Mouse (Mus musculus) layer of hippocampus, postnatal 36 days (tissue): ENCODE data around the gene Egfr. TPM values are rescaled to one million over a fixed set of nuclear protein-coding genes. Genes with fewer than 3 reads are reported as not detected.

Experiments used
- DNase-seq, 2 experiments: peaks; one replicate each; pipeline ENCODE4 v3.0.0; 2022
- total RNA-seq, 2 experiments: library from RNA; stranded (reverse); gene quantifications; 2 replicates each; pipeline ENCODE4 v1.2.3; 2021

Egfr gene
- total RNA-seq, 2 experiments from 2014 or later: 11.2 to 13.9 TPM

DNA sequence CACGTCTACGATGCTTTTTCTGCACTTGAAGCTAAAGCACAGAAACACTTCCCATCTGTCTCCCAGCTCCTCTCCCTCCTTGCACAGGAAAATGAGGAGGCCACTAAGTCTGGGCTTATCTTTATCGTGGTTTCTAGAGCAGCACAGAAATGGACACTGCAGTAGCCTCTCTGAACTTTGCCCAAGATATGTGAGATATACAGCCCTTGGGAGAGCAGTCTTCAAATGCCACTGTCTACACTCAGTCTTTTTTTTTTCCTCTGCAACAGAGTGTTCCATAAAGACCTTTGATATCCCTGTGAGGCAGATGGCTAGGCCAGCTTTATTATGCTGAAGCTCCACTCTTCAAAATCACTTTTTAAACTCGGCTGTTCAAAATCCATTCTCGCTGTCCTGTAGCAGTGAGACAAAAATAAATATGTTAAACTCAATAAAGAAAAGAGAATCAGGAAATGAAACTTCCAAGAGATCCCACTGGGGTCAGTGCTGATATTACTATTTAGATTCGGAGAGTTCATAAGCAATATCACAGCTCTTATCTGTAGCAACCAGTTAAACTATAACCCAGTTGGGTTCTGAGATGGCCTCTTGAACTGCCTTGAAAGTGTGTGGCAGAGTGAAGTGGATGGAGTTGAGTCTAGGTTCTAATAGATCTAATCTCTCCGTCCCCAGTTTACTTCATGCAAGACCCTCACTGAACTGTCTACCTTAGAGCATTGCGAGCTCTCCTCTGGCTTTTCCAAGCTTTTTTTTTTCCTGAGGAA lies 148.8 kb downstream of the Egfr start:
- DNase-seq: no peak

- DNase-seq: peak; percentile 15 to 18
These were observed 152.5 kb downstream of the Egfr start for GRCm38 (mm10) chr11:16904302-16905011.

DNA sequence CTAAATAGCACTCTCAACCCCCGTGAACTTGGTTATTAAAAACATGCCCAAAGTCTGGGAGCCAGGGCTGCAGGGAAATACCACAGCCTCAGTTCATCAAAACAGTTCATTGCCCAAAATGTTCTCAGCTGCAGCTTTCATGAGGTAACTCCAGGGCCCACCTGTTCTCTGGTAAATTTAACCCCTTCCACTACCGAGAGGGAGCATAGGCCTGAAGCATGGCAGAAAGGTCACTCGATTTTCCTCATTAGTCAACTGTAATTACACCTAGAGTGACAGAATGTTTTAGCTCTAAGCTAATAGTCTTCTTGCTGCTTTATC lies 153.0 kb downstream of the Egfr start:
- DNase-seq: no peak

- no peak for DNase-seq
These were observed 154.5 kb downstream of the Egfr start for GRCm38 (mm10) chr11:16906530-16906929.

DNA sequence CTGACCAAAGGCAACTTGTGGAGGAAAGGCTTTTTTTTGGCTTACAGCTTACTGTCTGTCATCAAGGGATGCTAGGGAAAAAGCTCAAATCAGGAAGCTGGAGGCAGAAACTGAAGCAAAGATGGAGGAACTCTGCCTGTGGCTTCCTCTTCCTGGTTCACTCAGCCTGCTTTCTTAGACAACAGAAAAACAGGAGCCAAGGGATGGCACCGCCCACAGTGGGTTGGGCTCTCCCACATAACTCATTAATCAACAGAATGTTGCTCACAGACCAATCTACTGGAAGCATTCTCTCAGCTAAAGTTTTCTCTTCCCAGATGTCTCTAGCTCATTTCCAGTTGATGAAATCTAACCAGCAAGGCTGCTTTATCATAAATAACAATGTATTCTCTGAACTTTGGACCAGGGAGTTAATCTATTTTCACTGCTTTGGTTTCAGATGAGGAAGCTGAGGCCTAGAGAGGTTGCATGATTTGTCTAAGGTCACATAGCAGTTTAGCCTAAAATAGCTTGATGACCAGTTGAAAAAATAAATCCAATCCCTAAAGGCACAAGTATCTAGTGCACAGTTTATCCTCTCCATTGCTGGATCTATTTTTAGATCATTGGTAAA lies 155.6 kb downstream of the Egfr start:
- no peak for DNase-seq

GRCm38 (mm10) chr11:16914756-16915155 lies 162.8 kb downstream of the Egfr start:
- DNase-seq: no peak

DNA sequence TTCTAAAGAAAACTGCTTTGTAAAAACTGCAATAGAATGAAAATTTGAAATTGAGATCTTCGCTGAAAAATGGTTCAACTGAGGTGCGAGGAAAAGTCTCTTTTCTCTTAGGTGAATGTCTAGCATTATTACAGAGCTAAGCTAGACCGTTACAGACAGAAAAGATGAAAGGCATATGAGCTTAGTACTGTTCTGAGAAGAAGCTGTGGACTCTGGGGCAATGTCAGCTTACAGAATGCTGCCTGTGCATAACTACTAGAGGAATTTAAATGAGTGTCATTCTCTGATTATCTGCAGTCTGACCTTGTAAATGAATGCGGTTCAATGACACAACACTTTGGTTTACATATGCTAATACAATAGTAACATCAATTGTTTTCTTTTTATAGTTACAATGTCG lies 163.8 kb downstream of the Egfr start:
- DNase-seq: no peak

DNA sequence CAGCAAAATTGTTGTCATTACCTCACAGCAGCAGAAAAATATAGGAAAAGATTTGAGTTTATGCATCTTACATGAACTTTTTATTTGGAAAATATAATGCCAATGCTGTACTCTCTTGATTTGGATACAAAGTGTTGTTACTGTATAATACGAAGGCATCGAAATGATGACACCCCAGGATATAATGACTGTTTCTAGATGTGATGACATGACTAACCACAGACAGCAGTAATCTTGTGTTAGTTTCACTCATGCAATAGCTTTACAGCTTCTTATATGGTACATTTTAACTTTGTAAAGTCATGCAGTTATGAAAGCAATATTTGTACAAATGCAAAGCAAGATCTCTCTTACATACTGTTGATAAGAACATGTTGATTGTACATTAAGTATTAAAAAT lies 165.5 kb downstream of the Egfr start:
- no peak for DNase-seq

GRCm38 (mm10) chr11:16932159-16932558 lies 180.2 kb downstream of the Egfr start:
- DNase-seq: no peak

DNA sequence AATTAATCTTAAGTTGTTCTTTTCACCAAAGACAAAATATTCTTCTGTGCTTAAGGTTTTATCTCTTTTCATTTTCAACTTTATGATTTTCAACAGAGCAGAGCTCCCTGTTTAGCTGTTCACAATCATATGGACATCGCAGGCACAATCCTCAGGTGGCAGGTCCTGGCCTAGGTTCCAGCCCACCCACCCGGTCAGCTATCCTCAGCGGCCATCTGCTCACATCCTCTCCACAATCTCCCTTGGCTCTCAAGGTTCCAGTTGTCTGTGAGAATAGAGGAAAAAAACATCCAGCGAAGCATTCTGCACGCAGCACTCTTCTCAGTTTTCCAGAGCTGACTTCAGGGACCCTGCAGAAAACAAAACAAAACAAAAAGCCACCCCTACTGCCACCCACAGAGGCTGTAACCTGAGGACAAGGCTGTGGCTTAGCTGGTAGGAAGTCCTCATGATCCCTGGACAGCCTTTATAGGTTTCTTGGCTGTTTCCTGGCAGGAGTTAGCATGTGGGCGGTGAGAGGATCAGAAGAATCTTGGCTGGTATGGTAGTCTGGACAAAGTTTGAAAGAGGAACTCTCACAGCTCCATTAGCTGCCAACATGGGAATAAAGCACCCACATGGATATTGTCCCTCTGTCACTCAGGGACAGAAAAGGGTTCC lies 183.7 kb downstream of the Egfr start:
- no peak for DNase-seq

- DNase-seq: peak; percentile 10 to 15
These were observed 189.2 kb downstream of the Egfr start for GRCm38 (mm10) chr11:16941103-16941793.

- no peak for DNase-seq
These were observed 190.0 kb downstream of the Egfr start for GRCm38 (mm10) chr11:16941973-16942452.

DNA sequence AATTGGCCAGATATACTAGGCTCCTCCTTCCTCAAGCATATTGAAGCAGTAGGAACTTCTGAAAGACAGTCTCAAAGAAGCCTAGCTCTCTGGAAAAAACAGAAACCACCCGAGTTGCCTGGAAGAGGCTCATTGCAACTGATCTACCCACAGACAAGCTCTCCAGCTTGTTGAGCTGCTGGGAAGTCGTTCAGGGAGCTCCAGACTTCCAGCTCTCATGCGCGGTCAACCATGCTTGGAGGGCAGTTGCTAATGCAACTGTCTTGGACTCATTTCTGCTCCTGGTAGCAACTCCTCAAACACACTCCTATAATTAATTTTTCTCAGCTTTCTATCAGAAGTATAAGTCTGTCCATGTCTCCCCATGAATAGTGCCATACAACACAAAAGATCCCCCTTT lies 191.0 kb downstream of the Egfr start:
- DNase-seq: no peak

DNA sequence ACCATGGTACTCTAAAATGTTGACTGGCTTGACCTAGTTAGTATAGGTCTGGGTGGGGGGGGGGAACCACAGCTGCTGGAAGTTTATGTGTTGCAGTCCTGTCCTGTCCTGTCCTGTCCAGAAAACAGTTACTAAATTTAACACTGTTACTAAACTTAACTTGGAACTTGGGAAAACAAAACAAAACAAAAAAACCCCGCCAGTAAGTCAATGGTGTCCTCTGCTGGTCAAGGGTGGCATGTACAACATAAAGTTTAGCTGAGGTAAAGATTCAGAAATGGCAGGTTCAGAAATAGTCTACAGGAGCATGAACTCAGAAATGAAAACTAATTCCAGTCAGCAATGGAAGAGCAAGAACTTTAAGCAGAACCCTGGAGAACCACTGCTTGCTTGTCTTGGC lies 196.8 kb downstream of the Egfr start:
- no peak for DNase-seq

DNA sequence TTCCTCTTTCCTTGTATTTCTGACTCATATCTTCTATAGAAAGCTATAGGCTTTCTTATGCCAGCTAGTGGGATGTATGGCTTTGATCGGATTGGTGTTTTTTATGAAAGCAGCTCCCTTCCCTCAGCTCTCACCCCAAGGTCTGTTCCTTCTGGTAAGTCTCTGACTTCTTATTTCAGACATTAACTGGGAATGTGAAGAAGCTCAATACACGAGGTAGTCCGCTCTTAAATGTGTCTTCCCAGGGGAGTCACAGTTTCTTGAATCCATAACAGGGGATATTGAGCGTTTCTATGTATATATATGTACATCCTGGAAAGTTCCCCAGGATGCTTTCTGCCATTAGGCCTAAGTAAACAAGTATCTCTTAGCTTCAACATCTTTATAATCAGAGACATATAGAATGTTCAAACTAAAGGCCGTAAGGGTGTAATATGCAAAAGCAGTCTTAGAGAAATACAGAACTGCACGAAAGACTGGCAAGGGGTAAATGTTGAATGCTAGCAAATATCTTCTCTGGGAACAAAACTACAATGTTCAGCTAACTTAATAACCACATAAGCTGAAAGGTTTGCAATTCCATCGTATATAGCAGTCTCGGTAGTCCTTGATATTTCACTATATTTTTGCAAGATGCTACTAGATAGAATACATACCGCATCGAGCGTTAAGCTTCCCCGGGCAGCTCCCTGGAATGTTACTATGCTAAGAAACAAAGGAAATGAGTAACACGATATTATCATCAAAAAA lies 198.4 kb downstream of the Egfr start:
- no peak for DNase-seq

DNA sequence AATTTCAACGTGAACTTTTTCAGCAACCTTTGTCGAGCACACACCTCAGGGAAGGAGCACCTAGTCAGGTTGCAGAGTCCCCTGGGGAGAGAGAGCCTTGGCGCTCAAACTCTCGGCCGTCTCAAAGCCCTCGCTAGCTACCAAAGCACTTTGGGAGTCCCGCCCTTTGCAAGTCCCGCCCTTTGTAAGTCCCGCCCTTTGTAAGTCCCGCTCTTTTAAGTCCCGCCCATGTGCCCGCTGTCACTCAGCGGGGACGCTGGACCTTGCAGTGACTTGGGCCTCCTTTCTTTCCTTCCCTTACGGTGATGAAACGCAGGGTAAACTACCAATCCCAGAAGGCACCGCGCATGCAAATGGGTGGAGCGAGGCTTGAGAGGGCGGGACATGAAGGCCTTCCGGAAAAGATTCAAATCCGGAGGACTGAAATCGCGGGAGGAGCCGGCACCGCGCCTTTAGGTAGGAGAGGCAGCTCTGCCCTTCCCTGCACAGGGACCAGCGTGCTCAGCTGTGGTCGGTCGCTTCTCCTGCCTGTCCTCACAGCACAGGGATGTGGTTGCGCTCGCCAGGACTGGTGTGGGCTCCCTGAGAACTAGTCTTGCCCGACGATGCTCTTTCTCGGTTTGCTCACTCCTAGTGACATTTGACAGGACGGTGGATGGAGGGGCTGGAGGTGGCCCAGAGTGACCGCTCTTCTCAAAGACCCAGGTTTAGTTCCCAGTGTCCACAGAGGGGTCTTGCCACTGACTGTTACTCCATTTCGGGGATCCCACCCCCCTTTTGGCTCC lies 199.2 kb downstream of the Egfr start, which contains the start of gene Fbxo48:
TSS of gene Fbxo48 (plus strand) at position 400 of the 785 bp plus-strand sequence.
- peak; percentile 93 to 95 for DNase-seq

DNA sequence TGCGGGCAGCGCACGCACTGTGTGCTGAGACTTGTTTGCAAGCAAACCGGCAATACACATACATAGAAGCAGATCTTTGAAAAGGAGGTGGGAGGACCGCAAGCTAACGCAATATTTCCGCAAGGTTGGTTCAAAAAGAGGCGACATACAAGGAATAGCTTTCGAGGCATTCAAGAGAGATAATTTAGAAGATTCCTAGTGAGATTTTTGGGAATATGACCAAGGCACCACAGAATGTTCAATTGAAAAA lies 199.7 kb downstream of the Egfr start:
- DNase-seq: no peak

GRCm38 (mm10) chr11:16956115-16956862 lies 204.3 kb downstream of the Egfr start:
- DNase-seq: no peak

GRCm38 (mm10) chr11:16957030-16957429 lies 205.0 kb downstream of the Egfr start:
- no peak for DNase-seq

DNA sequence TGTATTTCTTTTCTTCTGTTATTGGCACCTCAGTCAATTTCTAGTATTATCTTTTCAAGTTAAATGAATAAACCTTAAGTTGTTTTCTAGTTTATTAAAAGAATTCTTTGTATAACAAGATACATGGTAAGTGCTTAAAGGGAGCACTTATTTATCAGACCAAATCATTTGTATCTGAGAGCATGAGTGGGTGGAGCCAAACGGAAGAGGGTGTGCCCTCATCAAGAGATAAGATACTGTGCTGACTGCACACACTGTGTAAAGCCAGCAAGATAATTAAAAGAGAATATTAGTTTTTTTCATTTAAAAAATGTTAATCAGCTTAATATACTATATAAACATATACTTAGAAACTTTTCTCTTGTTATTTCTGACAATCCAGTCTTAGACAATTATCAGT lies 206.5 kb downstream of the Egfr start:
- DNase-seq: no peak
